Mouse (Mus musculus) layer of hippocampus, adult 18-20 months (tissue): ENCODE data around the gene Gfi1b. TPM values are rescaled to one million over a fixed set of nuclear protein-coding genes. Genes with fewer than 3 reads are reported as not detected.
A peak's percentile ranks its signal among the peaks of the same experiment; 100 is the strongest.

ENCODE experiments used
- DNase-seq, 2 experiments: peaks; one replicate each; pipeline ENCODE4 v3.0.0; 2022; ENCODE audit warnings: low spot score in 2 of 2
- long read RNA-seq: library from polyadenylated mRNA; stranded (forward); transcript quantifications from one replicate; pipeline ENCODE4 v2.0.0, GENCODE M21; 2021
- total RNA-seq, 2 experiments: library from RNA; stranded (reverse); gene quantifications; 2 replicates each; pipeline ENCODE4 v1.2.3; 2021

The Gfi1b gene
- not detected for total RNA-seq
- long read RNA-seq = 0 reads

GRCm38 (mm10) chr2:28621664-28622171 is at the start of gene Gfi1b:
Gene Gfi1b (minus strand): TSS chr2:28621982.
- DNase-seq = no peak

GRCm38 (mm10) chr2:28671438-28671837 is 49.7 kb upstream of the Gfi1b start:
- no peak for DNase-seq

DNA sequence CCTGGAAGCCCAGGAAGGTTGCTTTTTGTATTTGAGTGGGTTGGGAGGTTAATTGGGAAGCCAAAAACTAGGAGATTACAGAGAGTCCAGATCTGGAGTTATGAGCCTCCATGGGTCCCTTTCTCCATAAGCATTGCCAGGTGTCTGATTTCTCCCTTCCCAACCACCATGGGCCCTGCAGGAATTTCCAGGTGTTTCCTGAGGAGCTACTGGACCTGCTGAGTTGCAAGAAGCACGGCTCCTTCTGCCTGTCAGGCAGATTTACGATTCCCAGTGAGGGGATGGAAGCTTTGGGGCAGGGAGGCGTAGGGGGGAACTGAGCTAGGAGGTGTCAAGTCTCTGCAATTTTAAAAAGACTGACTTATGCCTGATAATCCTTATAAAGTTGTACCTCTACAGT is 44.0 kb upstream of the Gfi1b start:
- no peak for DNase-seq

GRCm38 (mm10) chr2:28662891-28663290 is 41.1 kb upstream of the Gfi1b start:
- no peak for DNase-seq

DNA sequence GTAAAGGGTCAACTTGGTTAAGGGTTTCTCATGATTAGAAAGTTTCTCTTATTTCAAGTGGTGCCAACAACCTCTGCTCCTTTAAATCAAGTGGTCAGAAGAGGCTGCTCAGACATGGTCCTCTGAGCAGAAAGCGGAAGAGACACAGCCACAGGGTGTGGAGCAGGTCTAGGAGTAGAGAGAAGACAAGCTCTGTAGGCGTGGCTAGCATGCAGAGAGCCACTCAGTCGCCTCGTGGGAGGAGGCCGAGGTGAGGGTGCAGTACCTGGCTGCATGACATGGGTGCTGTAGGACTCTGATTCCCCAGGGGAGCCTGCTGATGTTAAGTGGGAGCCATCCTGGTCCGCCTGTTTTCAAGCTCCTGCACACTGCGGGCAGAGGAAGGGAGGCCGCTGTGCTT is 34.4 kb upstream of the Gfi1b start:
- DNase-seq = no peak

DNA sequence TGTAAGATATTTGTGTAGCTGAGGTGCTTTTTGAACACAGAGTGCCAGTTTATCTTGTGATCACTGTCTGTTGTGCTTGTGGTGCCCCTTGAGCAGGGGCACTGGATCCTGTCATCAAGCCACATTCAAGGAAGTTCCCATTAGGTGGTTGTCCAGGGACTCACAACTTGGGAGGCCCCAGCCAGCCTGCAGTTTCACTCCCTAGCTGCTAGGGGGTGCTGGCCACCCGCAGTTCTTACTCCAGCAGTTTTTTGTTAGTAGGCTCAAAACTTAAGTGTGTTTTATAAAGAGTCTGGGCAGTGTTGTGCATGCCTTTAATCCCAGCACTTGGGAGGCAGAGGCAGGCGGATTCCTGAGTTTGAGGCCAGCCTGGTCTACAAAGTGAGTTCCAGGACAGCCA is 32.5 kb upstream of the Gfi1b start:
- no peak for DNase-seq

GRCm38 (mm10) chr2:28653351-28653750 is 31.6 kb upstream of the Gfi1b start:
- DNase-seq = no peak

DNA sequence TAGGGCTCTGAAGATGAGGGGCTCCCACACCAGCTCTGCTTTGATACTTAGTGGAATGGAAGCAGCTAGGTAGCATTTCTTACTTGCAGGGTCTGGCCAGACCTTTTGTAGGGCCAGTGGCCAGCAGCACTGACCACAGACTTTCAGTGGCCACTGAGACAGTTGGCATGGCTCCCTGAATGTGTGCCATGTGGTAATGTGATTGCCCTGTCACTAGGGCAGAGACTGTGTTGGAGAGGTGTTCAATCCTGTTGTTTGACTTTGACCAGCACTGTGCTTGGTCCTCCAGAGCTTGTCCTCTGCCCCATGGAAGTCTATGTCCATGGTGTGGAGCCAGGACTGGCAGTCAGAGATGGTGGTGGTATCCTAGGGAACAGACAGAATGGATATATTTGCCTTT is 28.7 kb upstream of the Gfi1b start:
- DNase-seq = no peak

DNA sequence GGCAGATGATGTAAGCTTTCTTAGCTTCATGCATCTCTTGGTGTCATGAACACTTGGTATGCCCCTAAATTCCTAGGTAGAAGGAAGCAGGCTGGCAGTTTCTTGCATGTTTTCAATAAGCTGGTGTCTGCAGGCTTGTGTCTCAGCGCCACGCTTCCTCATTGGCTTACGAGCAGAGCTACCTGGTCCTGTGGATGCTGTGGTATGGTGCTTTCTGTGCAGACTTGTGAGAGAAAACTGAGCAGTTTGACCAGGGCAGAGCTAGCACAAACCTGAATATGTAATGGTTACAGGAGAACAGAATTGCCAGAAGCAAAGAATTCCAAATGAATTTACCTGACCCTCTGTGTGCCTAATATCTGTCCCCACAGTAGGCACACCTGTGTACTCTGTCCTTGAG is 21.3 kb upstream of the Gfi1b start:
- no peak for DNase-seq

DNA sequence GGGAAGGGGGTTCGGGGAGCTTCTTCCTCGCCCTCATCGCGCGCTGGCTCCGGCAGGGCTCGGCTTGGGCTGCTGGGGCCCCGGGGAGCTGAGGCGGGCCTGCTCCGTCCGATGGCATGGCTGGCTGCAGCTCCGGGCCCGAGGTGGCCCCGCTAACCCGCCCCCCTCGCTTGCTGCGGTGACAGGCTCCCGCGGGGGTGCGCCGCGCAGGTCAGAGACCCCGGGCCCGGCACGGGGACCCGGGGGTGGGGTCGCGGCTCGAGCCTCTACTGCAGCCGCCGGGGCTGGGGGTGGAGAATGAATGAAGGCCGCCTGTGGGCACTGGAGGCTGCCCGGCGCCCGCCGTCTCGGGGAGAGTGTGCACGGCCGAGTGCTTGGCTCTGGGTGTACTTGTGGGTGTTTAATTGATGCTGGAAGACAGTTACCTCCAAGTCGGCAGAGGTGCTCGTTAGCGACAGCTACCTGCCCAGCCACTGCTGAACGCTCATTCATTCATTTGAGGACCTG is 19.7 kb upstream of the Gfi1b start:
- peak in 1 of 2 experiments; percentile 32 for DNase-seq

DNA sequence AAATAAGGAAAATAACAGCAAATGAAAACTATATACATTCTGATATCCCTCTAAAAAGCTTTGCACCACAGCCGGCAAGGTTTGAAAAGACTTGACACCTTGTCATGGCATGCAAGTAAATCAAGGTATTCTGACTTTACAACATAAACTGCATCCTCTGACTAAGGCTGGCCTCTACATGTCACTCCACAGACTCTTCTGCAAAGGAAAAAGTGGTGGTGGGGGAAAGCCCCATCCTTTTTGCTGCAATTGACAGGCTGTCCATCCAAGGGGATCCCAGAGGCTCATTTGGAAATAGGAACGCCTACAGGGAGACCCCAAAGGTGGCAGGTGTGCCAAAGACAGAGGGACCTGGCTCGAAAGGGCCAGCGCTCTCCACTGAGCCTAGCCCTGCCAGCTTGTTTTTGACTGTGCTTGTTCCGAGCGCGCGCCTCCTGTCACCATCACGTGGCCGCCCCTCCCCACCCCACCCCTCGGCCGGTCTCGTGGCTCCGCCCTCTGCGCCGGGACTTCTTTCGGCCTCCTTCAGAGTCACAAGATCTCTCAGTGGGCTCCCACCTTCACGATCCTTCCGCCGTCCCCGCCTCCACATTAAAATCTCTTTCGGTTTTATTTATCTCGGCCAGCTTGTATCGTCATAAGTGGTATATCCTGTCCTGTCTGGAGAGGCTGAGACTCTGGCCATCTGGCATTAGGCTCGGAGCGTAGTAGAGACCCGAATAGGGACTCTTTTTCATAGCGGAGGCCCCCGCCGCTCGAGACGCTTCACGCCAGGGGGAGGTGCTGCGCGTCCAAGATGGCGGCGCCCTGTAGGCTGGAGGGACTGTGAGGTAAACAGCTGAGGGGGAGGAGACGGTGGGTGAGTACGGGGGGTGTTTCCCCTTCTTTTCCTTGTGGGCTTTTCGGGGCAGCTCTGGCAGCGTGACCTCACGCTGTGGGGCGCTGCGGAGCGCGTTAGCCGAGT is 19.0 kb upstream of the Gfi1b start, which contains the start of gene Tsc1:
TSS of gene Tsc1 (plus strand) at position 768 of the 964 bp plus-strand sequence.
- DNase-seq = peak; percentile 91 to 96

DNA sequence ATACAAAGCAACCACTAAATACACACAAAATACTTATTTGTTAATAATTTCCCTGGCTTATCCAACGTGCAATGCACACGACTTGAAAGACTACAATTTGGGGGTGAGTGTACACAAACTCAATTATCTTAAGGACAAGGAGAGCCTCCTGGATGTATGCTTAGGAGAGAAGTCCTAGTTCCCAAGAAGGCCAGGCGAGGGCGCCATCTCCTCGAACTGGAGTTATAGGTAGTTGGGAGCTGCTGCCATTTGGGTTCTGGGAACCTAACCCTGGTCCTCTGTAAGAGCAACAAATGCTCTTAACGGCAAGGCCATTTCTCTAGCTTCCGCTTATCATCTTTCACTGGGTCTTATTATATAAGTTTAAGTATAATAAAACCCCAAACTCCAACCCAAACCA is 18.0 kb upstream of the Gfi1b start:
- DNase-seq = peak in 1 of 2 experiments; percentile 16

DNA sequence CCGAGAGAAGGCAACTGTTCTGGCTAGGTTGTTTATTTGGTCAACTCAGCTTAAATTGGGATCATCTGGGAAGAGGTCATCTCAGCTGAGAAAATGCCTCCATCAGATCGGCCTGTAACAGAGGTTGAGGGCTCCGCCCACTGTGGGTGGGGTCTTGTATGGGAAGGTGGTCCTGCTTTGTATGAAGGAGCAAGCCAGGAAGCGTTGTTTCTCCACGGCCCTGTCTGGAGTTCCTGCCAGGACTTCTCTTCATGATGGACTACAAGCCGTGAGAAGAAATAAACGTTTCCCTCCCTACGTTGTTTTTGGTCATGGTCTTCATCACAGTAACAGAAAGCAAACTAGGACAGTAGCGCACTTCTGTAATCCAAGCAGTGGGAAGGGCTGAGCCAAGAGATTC is 17.1 kb upstream of the Gfi1b start:
- no peak for DNase-seq

GRCm38 (mm10) chr2:28638352-28638751 is 16.6 kb upstream of the Gfi1b start:
- no peak for DNase-seq

DNA sequence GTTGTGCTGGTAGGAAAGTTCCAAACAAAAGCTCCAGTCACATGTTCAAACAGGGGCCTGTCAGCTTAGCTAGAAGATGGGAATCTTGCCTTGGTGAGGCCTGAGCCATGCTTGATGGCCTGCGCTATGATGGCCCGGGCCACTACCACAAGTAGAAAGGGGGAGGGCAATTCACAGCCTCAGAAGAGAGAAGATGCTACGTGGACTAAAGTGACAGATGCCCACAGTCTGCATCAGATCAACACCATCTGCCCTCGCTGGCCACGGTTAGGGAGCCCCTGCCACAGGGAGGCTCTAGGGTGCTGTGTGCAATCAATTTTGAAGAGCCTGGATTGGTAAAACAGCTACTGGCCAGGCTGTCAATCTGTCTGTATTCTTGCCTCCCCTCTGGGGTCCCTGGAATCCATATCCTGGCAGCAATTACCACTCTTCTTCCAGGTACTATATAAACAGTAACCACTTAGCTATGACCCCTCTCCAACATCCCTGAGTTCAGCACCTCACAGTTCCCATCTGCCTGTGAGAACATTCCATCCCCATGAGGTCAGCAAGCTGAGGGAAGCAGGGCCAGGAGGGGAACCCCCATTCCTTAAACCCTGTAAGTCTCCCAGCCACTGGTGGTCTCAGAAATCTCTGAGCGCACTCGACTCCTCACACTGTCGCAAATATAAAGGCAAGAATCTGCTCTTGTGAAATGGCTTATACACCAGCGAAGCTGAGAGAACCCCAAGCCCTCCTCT is 15.5 kb upstream of the Gfi1b start:
- DNase-seq = no peak

DNA sequence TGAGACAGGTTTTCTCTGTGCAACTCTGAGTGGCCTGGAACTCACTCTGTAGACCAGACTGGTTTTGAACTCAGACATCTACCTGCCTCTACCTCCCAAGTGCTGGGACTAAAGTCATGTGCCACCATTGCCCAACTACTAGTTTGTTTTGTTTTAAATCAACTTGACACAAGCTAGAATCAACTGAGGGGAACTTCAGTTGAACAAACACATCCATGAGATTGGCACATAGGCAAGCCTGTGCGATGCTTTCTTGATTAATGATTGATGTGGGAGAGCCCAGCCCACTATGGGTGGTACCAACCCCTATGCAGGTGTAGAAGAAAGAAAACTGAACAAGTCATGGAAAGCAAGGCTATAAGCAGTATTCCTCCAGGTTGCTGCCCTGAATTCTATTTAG is 13.4 kb upstream of the Gfi1b start:
- DNase-seq = no peak

DNA sequence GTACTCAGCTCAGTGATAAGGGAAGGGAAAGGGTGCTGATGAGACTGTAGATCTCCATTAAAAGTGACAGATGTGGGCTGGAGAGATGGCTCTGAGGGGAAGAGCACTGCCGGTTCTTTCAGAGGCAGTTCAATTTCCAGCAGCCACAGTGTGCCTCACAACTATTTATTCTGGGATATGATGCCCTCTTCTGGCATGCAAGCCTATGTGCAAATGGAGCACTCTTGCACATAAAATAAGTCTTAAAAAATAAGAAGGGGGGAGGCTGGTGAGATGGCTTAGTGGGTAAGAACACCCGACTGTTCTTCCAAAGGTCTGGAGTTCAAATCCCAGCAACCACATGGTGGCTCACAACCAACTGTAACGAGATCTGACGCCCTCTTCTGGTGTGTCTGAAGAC is 11.4 kb upstream of the Gfi1b start:
- DNase-seq = no peak

- DNase-seq = no peak
These were observed 10.8 kb upstream of the Gfi1b start for GRCm38 (mm10) chr2:28632626-28633025.

- no peak for DNase-seq
These were observed 8.2 kb upstream of the Gfi1b start for GRCm38 (mm10) chr2:28629911-28630381.

- peak in 1 of 2 experiments; percentile 19 for DNase-seq
These were observed 6.3 kb upstream of the Gfi1b start for GRCm38 (mm10) chr2:28628053-28628452.

GRCm38 (mm10) chr2:28626038-28626437 is 4.3 kb upstream of the Gfi1b start:
- no peak for DNase-seq

GRCm38 (mm10) chr2:28624870-28625269 is 3.1 kb upstream of the Gfi1b start:
- DNase-seq = no peak
